Mouse (Mus musculus) embryo, embryonic 9.5 days (tissue): ENCODE results near the gene Crat.
"Not testable (repeated sequence)": the region's sequence is repeated elsewhere in the genome, so short reads cannot be mapped to it uniquely, and the experiment has no call there.

ENCODE experiments used
- DNase-seq: peaks from one replicate; pipeline ENCODE4 v3.0.0-alpha.2; 2017; ENCODE audit errors: extremely low spot score

Crat gene

GRCm38 (mm10) chr2:30440211-30440700 lies 24.6 kb upstream of the Crat start:
- no peak for DNase-seq

GRCm38 (mm10) chr2:30439631-30440030 lies 24.0 kb upstream of the Crat start:
- DNase-seq = no peak

DNA sequence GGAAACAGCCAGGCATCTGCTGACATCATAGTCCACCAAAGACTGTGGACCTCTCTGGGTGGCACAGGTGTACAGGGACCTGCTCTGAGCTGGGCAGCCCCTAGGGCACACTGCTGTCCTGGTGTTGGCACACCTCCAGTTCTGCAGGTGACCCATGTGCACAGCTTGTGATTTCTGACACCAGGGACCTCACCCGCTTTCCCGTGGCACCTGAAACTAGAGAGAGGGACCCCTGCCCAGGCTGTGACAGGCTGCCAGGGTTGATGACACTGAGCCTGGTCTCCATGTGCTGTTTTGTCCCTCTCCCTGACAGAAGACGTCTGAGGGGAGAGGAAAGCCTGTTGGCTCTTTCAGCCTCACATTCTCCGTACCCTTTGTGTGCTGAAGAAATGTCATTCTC lies 22.2 kb upstream of the Crat start:
- no peak for DNase-seq

DNA sequence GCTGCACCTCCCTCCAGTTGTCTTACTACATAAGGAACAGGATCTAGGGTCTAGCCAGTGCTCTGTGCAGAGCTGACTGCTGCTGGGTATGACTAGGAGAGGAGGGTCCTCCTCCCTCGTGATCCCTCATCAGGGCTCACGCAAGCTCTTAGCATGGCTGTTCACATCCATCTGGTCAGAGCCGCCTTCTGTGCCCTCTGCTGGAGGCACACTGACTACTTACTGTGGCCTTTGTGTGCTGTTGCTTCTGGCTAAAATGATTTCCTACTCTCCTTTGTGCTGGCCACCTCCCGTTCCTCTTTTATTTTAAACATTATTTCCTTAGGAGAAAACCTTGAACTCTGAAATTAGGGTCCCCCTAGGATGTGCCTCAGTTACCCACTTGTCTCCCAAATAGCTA lies 21.2 kb upstream of the Crat start:
- DNase-seq = no peak

- DNase-seq = no peak
These were observed 20.5 kb upstream of the Crat start for GRCm38 (mm10) chr2:30436156-30436545.

- DNase-seq = peak; percentile 68
These were observed 19.9 kb upstream of the Crat start for GRCm38 (mm10) chr2:30435326-30436155.

DNA sequence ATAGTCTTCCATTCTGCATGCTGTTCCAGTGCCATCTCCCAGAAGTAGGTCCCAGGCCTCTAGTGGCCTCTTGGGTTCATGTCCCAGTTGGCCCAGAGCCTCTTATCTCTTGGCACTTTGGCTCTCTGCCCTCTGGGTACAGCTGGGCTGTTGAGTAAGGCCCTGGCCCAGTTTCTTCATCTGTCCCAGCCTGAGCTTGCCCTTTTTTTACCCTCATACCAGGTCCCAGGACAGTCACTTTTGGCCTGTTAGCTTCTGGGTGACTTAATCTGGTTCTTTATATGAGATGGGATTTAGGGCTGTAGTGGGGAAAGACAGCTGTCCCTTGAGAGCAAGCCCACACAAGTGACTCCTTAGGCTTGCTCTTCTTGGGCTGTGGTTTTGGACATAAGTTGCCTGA lies 13.5 kb upstream of the Crat start:
- DNase-seq = no peak

DNA sequence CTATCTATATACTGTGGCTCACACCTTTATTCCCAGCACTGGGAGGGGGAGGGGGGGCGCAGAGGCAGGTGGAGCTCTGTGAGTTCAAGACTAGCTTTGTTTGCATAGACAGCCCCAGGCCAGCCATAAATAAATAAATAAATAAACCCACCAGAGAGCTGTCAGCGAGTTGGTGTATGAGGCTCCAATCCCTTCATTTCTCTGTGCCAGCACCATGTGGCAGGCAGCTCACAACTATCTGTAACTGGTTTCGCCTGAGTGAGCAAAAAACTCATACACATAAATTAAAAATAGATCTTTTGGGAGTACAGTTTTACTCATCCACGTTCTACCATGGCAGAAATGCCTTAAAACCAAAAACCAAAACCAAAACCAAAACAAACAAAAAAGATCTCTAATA lies 5.8 kb upstream of the Crat start:
- DNase-seq = no peak

DNA sequence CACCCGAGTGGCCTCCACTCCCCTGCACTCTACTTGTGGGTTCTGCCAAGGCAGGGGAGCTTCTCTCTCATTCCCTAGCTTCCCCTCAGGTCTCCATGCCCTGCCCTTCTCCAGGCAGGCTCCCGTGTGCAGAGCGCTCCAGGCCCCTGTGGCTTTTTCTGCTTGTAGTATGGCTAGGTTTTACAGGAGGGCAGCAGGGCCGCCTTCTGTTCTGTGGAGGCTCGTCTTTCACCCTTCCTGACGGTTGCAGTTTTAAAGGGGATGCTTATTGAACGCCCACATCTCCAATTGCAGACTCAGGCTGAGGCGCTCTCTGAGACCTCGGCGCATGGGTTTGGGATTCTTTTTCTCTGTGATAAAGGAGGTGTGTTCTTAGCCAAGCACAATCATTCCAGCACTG lies 3.5 kb upstream of the Crat start:
- DNase-seq = no peak

GRCm38 (mm10) chr2:30418259-30418658 lies 2.6 kb upstream of the Crat start:
- no peak for DNase-seq

DNA sequence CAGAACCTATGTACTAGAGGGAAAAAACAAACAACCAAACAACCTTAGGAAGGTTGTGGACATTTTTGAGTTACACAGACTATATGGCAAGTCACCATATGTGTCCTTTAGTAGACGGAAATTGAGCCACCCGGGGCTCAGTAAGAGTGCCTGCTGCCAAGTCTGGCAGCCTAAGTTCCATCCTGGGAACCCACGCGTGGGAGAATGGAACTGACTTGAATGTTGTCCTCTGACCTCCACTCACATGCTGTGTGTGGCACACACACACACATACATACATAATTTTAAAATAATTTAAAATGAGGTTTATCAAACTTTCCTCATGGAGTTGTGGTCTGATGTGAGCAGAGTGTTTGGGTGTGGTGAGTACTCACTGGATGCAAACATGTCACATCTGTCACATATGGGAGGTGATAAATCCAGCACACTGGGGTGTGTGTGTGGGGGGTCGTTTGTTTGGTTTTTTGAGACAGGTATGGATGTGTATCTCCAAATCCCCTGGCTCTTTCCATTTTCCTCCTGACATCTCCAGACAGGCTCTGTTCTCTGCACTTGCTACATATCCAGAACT lies 2.1 kb upstream of the Crat start:
- DNase-seq = no peak

DNA sequence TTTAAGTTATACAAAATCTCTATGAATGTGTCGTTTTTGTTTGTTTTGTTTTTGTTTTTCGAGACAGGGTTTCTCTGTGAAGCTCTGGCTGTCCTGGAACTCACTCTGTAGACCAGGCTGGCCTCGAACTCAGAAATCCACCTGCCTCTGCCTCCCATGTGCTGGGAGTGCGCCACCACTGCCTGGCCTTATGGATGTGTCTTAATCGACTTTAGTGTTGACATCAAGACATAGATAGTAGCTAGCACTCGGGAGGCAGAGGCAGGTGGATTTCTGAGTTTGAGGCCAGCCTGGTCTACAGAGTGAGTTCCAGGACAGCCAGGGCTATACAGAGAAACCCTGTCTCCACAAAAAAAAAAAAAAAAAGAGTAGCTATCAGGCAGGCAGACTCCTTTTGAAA lies 1.5 kb upstream of the Crat start:
- not testable (repeated sequence) for DNase-seq

DNA sequence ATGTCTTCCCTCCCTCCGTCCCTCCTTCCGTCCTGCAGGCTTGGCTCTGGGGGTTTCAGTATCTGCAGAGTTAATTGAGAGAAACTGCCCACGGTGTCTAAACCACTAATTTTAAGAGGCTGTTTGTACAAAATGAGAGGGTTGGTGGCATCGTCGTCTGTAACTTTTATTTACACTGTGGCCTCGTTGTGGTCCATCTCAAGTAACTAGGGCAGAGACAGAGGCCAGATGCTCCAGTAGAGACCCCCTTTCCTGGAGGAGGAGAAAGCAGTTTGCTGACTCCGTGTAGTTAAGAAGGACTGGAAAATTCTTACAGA lies 994 bp upstream of the Crat start:
- no peak for DNase-seq

DNA sequence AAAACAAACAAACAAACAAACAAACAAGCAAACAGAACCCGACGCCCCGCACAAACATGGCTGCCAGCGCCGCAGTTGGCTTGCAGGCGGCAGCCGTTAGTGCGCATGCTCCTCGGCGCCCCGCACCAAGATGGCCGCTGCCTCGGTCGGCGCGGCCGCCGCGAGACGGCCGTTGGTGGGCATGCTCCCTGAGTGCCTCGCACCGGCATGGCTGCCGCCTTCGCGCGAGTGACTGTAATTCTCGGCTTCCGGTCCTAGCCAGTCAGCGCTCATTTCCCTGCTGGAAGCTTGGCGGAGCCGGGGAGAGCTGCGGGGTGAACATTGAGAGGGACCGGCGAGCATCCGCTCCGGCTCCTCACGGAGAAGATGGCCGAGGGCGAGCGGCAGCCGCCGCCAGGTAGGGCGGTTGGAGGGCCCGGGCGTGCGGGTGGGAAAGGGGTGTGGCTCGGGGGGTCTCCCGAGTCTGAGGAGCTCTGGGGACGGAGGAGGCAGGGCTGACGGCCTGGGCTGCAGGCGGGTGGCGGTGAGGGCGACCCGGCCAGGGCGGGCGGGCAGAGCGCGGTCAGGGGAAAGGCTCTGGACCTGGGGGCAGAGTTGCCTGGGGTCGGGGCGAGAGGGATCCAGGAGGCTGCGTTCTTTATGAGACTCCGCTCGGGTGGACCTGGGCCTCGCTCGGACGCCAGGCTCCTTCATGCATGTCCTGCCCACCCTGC lies 479 bp upstream of the Crat start, which contains the start of gene Ptpa:
TSS of gene Ptpa (plus strand) at position 104 of the 713 bp plus-strand sequence.
- DNase-seq = peak; percentile 93

DNA sequence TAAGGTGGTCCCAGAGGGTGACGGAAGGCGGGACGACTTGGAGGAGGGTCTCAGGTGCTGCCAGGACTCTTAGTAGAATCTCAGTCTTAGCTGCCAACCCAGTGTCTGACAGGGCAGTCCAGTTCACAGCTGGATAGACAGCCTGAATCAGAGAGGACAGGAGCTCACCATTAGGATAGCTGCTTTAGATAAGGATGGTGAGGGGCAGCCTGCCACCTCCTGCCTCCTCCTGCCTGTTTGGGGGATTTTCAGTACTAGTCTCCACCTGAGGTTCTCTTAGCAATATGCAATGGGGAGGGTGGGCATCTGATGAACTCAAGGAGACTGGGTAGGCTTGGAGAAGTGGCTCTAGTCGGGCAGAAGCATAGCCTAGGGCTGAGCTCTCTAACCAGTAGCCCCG lies 932 bp downstream of the Crat start:
- no peak for DNase-seq

GRCm38 (mm10) chr2:30414101-30414500 lies 1.5 kb downstream of the Crat start:
- no peak for DNase-seq

DNA sequence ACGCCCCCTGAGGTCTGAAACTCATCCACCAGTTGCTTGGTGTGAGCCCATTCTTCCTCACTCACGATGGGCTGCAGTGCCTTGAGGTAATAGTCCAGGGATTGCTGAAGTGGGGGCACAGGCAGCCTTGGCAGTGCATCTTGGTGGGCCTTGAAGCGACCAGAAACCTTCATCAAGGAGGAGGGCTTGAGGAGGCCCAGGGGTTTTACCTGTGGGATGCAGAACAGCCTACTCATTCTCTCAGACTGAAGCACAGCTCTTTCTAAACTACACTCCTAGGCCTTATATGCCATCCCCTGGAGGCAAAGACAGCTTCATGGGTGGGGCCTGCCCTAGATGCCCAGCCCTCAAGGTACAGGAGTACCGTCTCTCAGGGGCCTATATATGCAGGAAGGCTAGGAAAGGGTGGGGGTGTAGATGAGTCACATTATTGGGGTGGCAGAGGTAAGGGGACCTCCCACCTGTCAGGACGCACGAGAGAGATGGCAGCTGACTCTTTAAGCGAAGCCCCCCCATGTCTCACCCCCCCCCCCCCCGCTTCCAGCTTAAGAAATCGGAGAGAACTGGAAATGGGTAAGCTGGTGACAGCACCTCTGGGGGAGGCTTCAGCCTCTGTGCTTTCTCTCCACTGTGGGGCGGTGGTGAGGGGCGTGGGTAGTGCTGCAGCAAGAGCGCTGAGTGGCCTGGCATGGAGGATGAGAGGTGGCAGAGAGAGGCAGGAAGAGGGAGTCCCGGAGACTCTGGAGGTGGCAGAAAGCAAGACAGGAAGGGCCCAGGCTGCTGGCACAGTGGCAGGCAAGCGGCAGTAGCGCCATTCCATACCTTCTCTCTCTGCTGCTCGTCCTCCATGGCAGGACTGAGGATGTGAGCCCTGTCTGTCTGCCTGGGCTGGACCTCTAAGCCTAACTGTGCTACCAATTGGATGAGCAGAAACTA lies 2.3 kb downstream of the Crat start:
- DNase-seq = no peak

DNA sequence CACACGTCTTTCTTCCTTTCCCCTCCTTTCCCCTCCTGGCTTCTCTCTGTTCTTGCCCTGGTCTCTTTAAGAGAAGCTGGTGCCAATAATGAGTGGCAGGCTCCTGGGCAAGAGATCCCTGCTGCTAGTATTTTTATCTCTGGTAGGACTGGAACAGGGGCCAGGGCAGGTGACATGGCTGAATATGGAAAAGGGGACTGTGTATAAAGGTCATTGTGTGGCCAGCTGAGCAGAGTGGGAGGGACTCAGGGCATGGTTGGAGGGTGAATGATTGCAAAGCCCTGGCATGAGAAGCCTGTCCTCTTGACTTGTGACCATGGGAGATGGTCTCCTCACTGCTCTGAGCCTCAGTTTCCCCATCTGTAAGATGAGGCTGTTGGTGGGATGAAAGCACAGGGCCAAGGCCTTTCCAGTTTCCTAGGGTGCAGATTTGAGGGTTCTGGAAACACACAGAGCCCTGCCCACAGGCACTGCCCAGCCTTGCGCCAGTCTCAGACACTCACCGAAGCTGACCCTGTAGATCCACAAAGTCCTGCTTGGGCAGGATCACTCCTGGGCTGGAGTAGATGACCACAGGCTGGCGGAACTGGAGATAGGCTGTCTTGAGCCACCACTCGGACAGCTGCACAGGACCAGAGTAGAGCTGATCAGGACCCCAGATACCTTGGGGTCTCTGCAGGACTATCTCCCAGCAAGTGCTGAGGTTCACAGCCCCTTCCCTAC lies 6.0 kb downstream of the Crat start:
- DNase-seq = no peak

- DNase-seq = no peak
These were observed 7.0 kb downstream of the Crat start for GRCm38 (mm10) chr2:30408452-30409100.

DNA sequence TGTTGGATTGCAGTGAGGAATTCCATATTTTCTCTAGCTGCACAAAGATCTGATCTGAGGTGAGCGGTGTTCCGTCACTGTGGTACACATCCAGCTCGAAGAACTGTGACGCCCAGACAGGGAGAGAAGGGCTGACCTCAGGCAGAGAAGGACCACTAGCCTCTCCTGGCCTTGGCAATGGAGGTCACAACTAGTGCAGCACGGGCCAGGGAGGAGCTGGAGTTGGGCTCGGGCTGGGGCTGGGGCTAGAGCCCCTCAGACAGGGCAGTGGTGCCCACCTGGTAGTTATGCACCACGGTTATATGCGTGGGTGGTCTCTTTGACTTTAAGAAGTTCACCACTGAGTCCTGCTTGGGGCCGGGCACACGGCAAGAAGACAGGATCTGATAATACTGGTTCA lies 7.8 kb downstream of the Crat start:
- no peak for DNase-seq

DNA sequence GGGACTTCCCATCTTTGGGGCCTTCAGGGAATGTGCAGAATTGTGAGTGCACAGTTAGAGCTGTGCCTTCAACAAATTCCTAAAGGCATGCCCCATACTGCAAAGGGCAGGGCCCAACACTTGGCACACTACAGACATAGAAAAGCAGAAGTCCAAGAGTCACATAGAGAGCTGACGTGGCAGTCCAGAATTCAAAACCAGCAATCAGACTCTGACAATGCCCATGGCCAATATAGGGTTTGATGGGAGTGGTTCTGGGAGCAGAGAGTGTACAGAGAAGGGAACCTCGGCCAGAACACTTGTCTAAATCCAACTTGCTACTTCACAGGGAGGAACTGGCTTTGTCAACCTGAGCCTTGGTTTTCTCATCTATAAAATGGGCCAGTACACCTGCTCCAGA lies 8.4 kb downstream of the Crat start:
- no peak for DNase-seq
